Mouse (Mus musculus) R1 (cell line): ENCODE measurements at regions not wholly inside any gene's neighbourhood (a gene's known extent, or its start where the extent isn't known, plus 50 kb on each side); places are given as distances from the start of the nearest gene placed in this dataset.
A peak's percentile ranks its signal among the peaks of the same experiment; 100 is the strongest.

Source experiments
- DNase-seq: peaks from one replicate; pipeline ENCODE4 v3.0.0-alpha.2; 2018; ENCODE audit warnings: low read depth, low spot score

- DNase-seq: peak; percentile 21
Measured at GRCm38 (mm10) chr5:40177982-40178748, 422.9 kb upstream of the Hs3st1 start.

- no peak for DNase-seq
Measured at GRCm38 (mm10) chr5:40136740-40137285, 381.5 kb upstream of the Hs3st1 start.

GRCm38 (mm10) chr5:40124337-40124736 is 369.1 kb upstream of the Hs3st1 start:
- DNase-seq: peak; percentile 40

- DNase-seq: no peak
Measured at GRCm38 (mm10) chr5:40116849-40117248, 361.6 kb upstream of the Hs3st1 start.

DNA sequence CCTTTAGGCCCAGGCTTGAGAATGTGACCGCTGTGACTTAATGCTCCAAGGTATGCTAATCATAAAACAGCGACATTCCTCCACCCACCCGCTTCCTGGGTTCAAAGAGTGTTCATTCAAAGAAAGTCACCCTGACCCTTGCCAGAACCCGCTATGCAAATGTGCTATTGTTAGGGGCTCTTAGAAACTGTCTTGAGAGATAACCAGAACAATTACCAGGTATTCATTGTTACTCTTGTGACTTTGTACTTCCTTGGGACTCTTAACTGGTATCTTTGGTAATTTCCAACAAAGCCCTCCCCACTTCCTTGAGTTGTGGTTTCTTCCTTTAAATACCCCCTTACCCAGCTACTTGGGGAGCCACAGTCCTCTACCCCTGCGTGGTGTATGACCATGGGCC is 334.3 kb upstream of the Hs3st1 start:
- DNase-seq: peak; percentile 60

DNA sequence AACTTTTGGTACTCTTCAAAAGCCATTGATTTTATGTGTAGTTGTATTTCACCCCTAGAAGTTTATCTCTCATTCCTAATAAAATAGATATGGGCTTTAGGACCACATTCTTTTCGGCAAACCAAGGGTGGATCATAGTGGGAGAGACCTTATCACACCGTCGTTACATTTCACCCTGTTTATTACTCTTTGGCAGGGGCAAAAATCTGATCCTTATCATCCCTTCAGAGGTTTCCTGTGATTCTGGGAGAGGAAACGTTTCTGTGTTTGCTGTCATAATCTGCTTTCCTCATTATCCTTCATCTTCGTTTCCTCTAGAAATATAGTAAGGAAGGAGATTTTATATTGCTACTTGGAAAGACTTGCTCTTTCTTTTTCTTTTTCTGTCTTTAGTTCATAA is 290.0 kb upstream of the Hs3st1 start:
- DNase-seq: no peak

GRCm38 (mm10) chr5:40034452-40034851 is 279.2 kb upstream of the Hs3st1 start:
- DNase-seq: no peak

DNA sequence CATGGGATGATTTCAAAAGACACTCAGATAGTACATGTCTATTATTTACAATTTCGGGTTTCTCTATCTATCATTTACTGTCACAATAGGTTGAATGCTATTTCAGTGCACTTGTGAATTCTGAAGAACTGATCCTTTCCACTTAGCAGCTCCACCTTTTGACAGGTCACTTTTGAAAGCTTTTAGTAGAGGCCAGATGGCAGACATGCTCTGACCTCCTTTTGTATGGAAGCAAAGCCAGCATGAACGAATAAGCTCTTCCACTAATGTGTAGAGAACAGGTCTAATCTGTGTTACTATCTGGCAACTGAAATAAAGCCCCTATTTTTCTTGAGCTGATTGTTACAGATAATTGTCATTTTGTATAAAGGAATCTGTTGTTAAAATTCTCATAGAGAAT is 278.4 kb upstream of the Hs3st1 start:
- DNase-seq: no peak

- no peak for DNase-seq
Measured at GRCm38 (mm10) chr5:40030261-40030660, 275.0 kb upstream of the Hs3st1 start.

DNA sequence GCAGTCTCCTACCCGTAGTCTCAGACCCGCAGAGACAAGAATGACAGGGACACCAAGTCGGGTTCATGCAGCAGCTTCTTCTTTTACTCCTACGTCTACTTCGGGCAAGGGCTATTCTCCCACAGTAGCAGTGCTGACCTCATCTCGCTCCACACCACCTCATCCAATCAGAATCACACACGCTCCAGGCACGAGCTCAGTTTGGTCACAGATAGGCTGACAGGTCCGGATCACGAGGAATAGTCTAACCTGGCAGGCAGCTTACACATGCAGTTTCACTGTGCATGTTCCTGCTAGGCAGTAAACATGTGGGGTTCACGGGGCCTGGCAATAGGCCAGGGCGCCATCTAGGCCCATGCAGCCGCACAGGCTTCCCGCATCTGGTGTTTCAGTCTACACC is 260.7 kb upstream of the Hs3st1 start:
- DNase-seq: peak; percentile 56

DNA sequence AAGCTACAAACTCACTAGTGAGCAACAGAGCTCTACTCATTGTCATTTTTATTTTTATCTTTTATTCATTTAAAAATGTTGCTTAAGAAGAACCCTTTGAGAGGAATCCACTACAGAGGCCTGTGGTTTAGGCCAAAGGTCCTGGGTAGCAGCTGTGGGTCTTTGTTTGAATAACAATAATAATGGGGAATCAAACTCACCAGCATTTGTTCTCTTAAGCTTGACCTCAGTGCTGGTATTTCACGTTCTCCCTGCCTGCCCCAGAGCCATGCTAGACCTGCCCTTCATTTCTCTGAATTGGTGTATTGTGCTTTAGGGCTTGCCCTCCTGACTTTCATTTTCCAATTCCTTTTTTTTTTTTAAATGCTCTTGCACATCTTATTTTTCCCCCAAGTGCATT is 232.8 kb upstream of the Hs3st1 start:
- DNase-seq: peak; percentile 23

DNA sequence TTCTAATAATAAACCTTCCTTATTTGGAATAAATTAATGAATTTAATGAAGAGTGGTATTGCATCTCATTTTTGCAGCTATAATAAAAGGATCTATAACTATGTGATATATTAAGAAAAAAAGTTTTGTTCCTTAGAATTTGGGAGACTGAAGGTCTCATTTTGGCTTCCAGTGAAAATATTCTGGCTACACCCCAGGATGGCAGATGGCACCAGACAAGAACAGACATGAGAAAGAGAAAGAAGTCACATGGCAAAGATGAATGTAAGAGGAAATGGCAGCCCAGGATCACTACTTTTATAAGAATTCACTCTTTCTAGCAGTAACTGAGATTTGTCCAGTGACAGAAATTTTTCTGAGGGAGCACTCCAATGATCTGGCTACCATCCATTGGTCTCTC is 209.1 kb upstream of the Hs3st1 start:
- DNase-seq: no peak

DNA sequence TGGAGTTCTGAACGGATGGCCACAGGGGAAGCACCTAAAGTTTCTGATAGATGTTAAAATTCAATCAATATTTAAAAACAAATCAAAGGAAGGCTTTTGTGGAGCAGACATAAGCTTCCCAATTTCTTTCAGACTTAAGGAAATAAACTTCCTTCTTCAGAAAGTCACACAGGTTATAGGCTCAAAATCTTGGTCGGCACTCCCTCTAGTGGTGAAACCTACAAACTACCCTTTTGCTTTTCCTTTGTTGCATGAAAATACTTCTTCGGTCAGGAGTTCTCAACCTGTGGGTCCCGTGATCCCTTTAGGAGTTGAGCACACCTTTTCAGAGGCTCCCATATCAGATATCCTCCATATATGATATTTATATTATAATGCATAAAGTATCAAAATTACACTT is 205.7 kb upstream of the Hs3st1 start:
- peak; percentile 48 for DNase-seq

DNA sequence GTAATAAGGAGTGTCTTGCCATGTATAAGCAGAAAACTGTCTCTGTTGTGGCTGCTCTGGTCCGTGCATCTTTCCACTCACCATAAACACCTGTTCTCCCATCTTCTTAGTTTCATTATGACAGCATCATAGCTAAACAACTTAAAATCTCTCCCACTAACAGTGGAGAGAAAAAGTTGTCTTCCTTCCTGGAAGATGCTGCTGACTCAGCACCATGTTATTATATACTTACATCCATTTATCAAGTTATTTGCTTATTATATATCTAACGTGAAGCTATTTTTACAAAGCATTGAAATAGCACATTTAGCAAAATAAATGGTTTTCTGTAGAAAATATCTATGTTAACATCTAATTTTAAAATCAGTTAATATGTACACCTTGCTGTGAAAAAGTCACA is 180.3 kb upstream of the Hs3st1 start:
- DNase-seq: no peak

GRCm38 (mm10) chr5:39931890-39932289 is 176.6 kb upstream of the Hs3st1 start:
- no peak for DNase-seq

DNA sequence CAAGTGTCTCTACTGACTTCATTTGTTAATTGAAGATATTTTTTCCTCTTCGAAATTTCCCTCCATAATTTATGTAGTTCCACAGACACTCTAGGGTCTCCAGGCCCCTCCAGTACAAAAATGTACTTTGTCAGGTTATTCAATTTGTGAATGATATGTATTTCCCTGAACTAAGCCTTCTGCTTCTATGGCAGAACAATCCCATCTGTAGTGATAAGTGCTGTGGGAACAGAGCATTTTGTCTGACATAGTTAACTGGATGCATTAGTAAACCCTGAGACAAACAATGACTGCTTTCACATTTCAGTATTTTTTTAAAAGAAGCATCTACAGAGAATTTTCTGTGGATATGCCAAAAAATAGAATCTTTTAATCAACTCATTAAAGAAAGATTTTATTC is 154.1 kb upstream of the Hs3st1 start:
- no peak for DNase-seq

DNA sequence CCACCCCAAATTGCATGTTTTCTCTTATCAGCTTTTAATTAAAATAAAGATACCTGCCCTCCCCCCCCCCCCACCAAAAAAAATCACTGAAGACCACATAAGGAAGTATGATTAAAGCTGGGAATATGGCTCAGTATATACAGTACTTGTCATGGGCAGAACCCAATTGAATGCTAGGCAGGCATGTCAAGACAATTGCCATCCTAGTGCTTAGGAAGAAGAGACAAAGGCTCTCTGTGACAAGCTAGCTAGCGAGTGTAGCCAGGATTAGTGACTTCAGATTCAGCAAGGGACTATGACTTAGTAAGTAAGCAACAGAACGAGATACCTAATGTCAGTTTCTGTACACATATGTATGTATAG is 116.4 kb upstream of the Hs3st1 start:
- DNase-seq: no peak

DNA sequence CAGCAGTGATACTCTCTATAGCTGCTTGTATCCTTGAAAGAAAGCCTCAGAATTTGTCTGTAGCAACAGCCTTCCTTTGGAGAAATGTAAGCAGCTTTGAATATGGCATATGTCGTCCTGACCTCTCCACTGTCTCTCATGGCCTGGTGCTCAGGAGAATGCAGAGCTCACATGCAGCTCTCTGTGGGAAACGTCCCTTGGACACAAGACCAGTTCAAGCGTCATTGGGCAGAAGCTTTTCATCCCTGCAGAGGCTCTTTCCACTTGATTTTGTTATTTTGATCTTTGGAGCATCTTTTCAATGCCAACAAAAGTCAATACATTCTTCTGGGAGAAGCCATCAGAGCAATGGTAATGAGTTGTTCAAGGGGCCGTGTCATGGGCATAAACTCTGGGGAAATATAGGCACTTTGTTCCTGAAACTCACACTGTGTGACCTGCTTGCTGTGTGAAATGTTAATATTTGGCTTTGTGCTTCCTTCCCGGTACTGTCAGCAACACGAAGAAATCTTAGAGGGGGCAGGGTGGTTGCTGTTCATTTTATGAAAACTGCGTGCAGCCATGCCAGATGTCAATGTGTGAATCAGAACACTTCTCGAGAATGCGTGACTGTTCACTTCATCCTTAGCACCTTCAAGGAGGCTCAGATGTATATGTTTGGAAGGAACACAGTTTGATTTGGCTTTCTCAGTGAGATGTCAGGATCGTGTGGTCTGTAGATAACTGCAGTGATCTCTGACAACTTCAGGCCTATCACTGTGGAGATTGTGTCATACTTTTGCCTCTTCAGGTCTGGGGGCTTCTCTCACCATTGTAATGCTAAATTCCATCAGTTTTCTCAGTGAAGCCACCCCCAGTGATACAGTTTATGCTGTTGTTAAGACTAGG is 115.8 kb upstream of the Hs3st1 start:
- no peak for DNase-seq

DNA sequence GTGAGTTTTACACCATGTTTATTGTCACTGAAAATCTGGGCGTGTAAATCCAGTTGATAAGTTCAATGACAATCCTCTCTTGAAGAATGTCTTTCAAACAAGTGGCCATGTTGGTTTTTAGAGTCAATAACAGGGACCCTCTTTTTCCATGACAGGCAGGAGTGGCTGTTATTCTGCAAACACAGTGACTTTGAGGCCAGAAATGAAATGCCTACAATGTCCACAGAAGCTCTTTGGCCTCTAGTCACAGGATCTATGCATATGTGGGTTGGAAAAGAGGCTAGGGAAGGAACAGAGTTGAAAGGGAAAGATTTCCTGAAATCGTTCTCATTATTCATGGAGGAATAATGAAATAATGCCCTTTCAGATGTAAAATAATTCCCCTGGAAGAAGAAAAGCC is 101.9 kb upstream of the Hs3st1 start:
- DNase-seq: no peak

GRCm38 (mm10) chr5:39856616-39857156 is 101.4 kb upstream of the Hs3st1 start:
- DNase-seq: no peak

GRCm38 (mm10) chr5:39855685-39856615 is 100.7 kb upstream of the Hs3st1 start:
- DNase-seq: no peak
